Mouse (Mus musculus): Measurements from ENCODE around the gene Cysrt1. TPM values are rescaled to one million over a fixed set of nuclear protein-coding genes. Genes with fewer than 3 reads are reported as not detected.

The Cysrt1 gene
- total and polyA plus RNA-seq, 2 experiments from 2014 or later = not detected

DNA sequence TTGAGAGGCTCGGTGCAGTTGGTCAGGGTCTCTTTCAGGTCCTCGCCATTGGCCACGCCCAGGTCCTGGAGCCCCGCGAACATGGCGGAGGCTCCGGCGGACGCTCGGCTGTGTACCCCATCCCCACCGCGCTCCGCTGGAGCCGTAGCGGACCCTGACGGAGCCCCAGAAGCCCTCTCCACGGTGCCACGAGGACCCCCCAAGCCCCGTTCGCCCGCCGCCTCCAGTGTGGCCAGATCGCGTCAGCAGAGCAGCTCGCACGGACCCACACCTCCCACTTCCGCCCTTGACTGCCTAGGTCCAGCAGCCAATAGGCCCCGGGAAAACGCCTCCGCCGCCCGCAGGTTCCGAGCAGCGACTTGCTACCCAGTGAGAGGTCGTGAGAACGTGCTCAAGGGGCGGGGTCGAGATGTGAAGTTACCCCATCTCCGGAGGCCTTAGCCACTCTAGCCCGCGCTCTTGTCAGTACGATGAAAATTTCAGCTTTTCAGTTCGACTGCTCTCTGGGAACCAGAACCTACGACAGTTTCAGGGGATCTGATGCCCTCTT lies 31.1 kb downstream of the Cysrt1 start, which contains the start of gene Nelfb:
TSS of gene Nelfb (minus strand) at position 369 of the 550 bp plus-strand sequence.
- Histone ChIP-seq H3K36me3 (replicated peaks; ENCODE audit: control insufficient read depth, insufficient read depth, low read length) (peaks cover 26% of the 10 kb centered on the region), H3K27ac (ENCODE audit: low read depth) (peak within 1 kb of the TSS; percentile 85), H3K4me3 (ENCODE audit: low read depth, low read length) (peak within 1 kb of the TSS; percentile 84), H3K27me3 (ENCODE audit: control insufficient read depth, insufficient read depth, low read length) (no peaks in the 10 kb centered on the region), H3K9ac (replicated peaks; ENCODE audit: low read depth, low read length) (peak within 1 kb of the TSS; percentile 78), H3K4me2 (ENCODE audit: low read depth, low read length) (peak within 1 kb of the TSS; percentile 87), H3K4me1 (ENCODE audit: control insufficient read depth, insufficient read depth) (peaks cover 10% of the 10 kb centered on the region), H3K9me3 (replicated peaks; ENCODE audit: control insufficient read depth, low read length) (no peaks in the 10 kb centered on the region)
- ATAC-seq (ENCODE audit: insufficient read depth, low read depth) (peak; percentile 95), DNase-seq (ENCODE audit: low spot score) (peak; percentile 91)
- TF ChIP-seq EP300 (IDR thresholded peaks at IDR 0.05; ENCODE audit: low read depth) (peak; percentile 29; the same call in 1 of the 2 replicates), CTCF (IDR thresholded peaks at IDR 0.05; ENCODE audit: low read depth) (no peak)
- under 1% methylated on average over 44 of the region's 44 CpGs for WGBS

GRCm38 (mm10) chr2:25210686-25211085 lies 31.6 kb downstream of the Cysrt1 start:
- TF ChIP-seq CTCF (IDR thresholded peaks at IDR 0.05; ENCODE audit: low read depth) (no peak), EP300 (IDR thresholded peaks at IDR 0.05; ENCODE audit: low read depth) (no peak)
- Histone ChIP-seq H3K4me1 (ENCODE audit: control insufficient read depth, insufficient read depth) (peaks cover 10% of the 10 kb centered on the region), H3K27me3 (ENCODE audit: control insufficient read depth, insufficient read depth, low read length) (no peaks in the 10 kb centered on the region), H3K9ac (replicated peaks; ENCODE audit: low read depth, low read length) (peak overlapping the region; percentile 78), H3K27ac (ENCODE audit: low read depth) (peak overlapping the region; percentile 85), H3K4me3 (ENCODE audit: low read depth, low read length) (peak overlapping the region; percentile 84), H3K4me2 (ENCODE audit: low read depth, low read length) (peak overlapping the region; percentile 87), H3K9me3 (replicated peaks; ENCODE audit: control insufficient read depth, low read length) (no peaks in the 10 kb centered on the region), H3K36me3 (replicated peaks; ENCODE audit: control insufficient read depth, insufficient read depth, low read length) (peaks cover 32% of the 10 kb centered on the region)
- under 1% methylated on average over 24 of the region's 24 CpGs for WGBS
- no peak for DNase-seq (ENCODE audit: low spot score)
- ATAC-seq (ENCODE audit: insufficient read depth, low read depth) = peak; percentile 14

DNA sequence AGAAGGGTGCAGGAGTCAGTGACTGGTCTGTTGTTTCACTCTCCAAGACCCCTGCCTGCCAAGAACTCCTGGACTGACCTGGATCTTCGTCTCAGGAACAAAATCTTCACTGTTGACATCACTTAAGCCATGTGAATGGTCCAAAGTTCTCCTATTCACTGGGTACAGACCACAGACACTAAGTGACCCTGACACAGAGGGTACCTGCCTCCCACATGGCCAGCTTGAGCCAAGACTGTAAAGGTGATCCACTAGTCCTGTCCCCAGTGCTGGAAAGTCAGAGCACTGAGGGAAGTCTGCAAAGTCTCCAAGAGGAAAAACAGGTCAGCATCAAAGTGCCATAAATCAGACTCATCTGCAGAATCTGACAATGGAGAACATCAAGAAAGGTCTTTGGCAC lies 34.7 kb downstream of the Cysrt1 start:
- no peak overlapping the region for H3K4me3 ChIP-seq (ENCODE audit: low read depth, low read length)
- no peak for TF ChIP-seq EP300 (IDR thresholded peaks at IDR 0.05; ENCODE audit: low read depth)
- no peak for TF ChIP-seq CTCF (IDR thresholded peaks at IDR 0.05; ENCODE audit: low read depth)
- no peaks in the 10 kb centered on the region for H3K9me3 ChIP-seq (replicated peaks; ENCODE audit: control insufficient read depth, low read length)
- H3K36me3 ChIP-seq (replicated peaks; ENCODE audit: control insufficient read depth, insufficient read depth, low read length) = peaks cover 62% of the 10 kb centered on the region
- DNase-seq (ENCODE audit: low spot score) = no peak
- no peak overlapping the region for H3K27ac ChIP-seq (ENCODE audit: low read depth)
- no peak overlapping the region for H3K9ac ChIP-seq (replicated peaks; ENCODE audit: low read depth, low read length)
- H3K4me1 ChIP-seq (ENCODE audit: control insufficient read depth, insufficient read depth) = peaks cover 10% of the 10 kb centered on the region
- no peak for ATAC-seq (ENCODE audit: insufficient read depth, low read depth)
- WGBS = 75% methylated on average over 1 of the region's 1 CpGs
- H3K4me2 ChIP-seq (ENCODE audit: low read depth, low read length) = no peak overlapping the region
- H3K27me3 ChIP-seq (ENCODE audit: control insufficient read depth, insufficient read depth, low read length) = no peaks in the 10 kb centered on the region

DNA sequence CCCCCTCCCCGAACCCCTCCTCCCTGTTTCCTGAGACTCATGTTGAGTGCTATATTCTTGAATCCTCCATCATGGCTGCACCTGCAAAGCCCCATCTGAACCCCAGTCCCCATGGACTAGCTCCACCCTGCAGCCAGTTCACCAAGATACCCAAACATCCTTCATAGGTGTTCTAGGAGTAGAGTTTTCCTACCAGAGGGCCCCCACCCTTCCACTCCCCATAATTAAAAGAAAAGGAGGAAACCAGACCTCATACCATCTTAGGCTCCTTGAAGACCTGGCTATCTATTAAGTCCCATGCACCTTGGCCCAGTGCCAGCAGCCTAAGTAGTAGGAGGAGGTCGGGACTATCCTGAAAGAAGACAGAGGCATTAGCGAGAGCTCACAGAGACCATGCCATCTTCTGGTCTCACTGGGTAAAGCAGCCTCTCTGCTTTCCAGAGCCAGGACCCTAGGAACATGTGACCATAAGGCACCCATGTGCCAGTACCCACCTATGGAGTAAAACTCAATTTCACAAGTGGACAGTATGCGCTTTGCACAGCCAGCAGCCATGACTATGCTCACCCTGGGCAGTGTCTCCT lies 38.5 kb downstream of the Cysrt1 start:
- Histone ChIP-seq H3K4me1 (ENCODE audit: control insufficient read depth, insufficient read depth) (no peaks in the 10 kb centered on the region), H3K4me2 (ENCODE audit: low read depth, low read length) (no peak overlapping the region), H3K4me3 (ENCODE audit: low read depth, low read length) (no peak overlapping the region), H3K9ac (replicated peaks; ENCODE audit: low read depth, low read length) (no peak overlapping the region), H3K9me3 (replicated peaks; ENCODE audit: control insufficient read depth, low read length) (no peaks in the 10 kb centered on the region), H3K27me3 (ENCODE audit: control insufficient read depth, insufficient read depth, low read length) (no peaks in the 10 kb centered on the region), H3K27ac (ENCODE audit: low read depth) (no peak overlapping the region), H3K36me3 (replicated peaks; ENCODE audit: control insufficient read depth, insufficient read depth, low read length) (peaks cover 94% of the 10 kb centered on the region)
- WGBS = 55% methylated on average over 4 of the region's 4 CpGs
- ATAC-seq (ENCODE audit: insufficient read depth, low read depth) (peak; percentile 25; the same call in 1 of the 2 replicates), DNase-seq (ENCODE audit: low spot score) (no peak)
- TF ChIP-seq EP300 (IDR thresholded peaks at IDR 0.05; ENCODE audit: low read depth) (no peak), CTCF (IDR thresholded peaks at IDR 0.05; ENCODE audit: low read depth) (peak; percentile 35)

- Histone ChIP-seq H3K9me3 (replicated peaks; ENCODE audit: control insufficient read depth, low read length) (no peaks in the 10 kb centered on the region), H3K36me3 (replicated peaks; ENCODE audit: control insufficient read depth, insufficient read depth, low read length) (peaks cover 66% of the 10 kb centered on the region), H3K4me2 (ENCODE audit: low read depth, low read length) (no peak overlapping the region), H3K9ac (replicated peaks; ENCODE audit: low read depth, low read length) (no peak overlapping the region), H3K4me1 (ENCODE audit: control insufficient read depth, insufficient read depth) (no peaks in the 10 kb centered on the region), H3K27ac (ENCODE audit: low read depth) (no peak overlapping the region), H3K27me3 (ENCODE audit: control insufficient read depth, insufficient read depth, low read length) (peaks cover 3% of the 10 kb centered on the region; the same call in 1 of the 2 replicates), H3K4me3 (ENCODE audit: low read depth, low read length) (no peak overlapping the region)
- WGBS = 81% methylated on average over 2 of the region's 2 CpGs
- DNase-seq (ENCODE audit: low spot score) (no peak), ATAC-seq (ENCODE audit: insufficient read depth, low read depth) (no peak)
- TF ChIP-seq CTCF (IDR thresholded peaks at IDR 0.05; ENCODE audit: low read depth) = no peak
- no peak for TF ChIP-seq EP300 (IDR thresholded peaks at IDR 0.05; ENCODE audit: low read depth)
Measured at GRCm38 (mm10) chr2:25200631-25201030, 41.6 kb downstream of the Cysrt1 start.
